Mouse (Mus musculus): ENCODE measurements around the gene Gm21976. TPM values are rescaled to one million over a fixed set of nuclear protein-coding genes. Genes with fewer than 3 reads are reported as not detected.

The Gm21976 gene
- polyA plus RNA-seq, 1 experiment, result not detected

DNA sequence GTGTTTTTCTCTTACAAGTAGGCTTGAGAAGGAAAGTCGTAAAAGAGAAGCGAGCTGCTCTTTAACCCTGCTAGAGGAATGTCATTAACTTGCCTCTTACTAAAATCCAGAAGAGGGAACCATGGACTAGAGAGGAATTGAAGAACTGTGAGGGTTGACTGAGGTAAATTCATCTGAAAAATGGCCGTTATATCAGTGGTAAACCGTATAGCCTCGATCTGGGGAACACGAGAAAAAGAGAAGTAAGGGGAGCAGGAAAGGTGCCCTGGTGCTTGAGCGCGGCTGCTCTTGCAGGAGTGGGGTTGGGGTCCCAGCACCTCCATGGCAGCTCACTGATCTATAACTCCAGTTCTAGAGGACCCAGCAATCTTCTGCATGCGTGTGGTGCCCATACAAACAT is 5.7 kb upstream of the Gm21976 start:
- Histone ChIP-seq H3K4me2 (ENCODE audit: low read depth) (no peak overlapping the region), H3K36me3 (ENCODE audit: control insufficient read depth, insufficient read depth) (peaks cover 18% of the 10 kb centered on the region), H3K27me3 (ENCODE audit: control insufficient read depth, insufficient read depth, insufficient read length) (no peaks in the 10 kb centered on the region), H3K79me2 (ENCODE audit: control insufficient read depth, insufficient read depth) (no peaks in the 10 kb centered on the region), H3ac (ENCODE audit: control insufficient read depth, insufficient read length) (no peak overlapping the region), H3K4me3 (no peak overlapping the region)
- no peak for TF ChIP-seq CEBPB (IDR thresholded peaks at IDR 0.05; ENCODE audit: insufficient read depth, poor library complexity, severe bottlenecking)
- TF ChIP-seq TCF12 (IDR thresholded peaks at IDR 0.05; ENCODE audit: insufficient read depth, poor library complexity, severe bottlenecking), result no peak
- TF ChIP-seq MYOG (IDR thresholded peaks at IDR 0.05; ENCODE audit: control insufficient read depth in 1 of 3, insufficient read depth in 1 of 3, insufficient read length in 2 of 3, low read depth in 2 of 3), result no peak
- no peak for TF ChIP-seq SRF (IDR thresholded peaks at IDR 0.05; ENCODE audit: control insufficient read depth, insufficient read length, low read depth)
- no peak for TF ChIP-seq E2F4 (IDR thresholded peaks at IDR 0.05; ENCODE audit: insufficient read depth)
- TF ChIP-seq POLR2AphosphoS2 (IDR thresholded peaks at IDR 0.05; ENCODE audit: insufficient read length, low read depth), result no peak
- no peak for TF ChIP-seq TCF3 (IDR thresholded peaks at IDR 0.05; ENCODE audit: insufficient read length, low read depth)
- TF ChIP-seq POLR2A (IDR thresholded peaks at IDR 0.05; ENCODE audit: insufficient read length, low read depth), result no peak
- TF ChIP-seq REST (IDR thresholded peaks at IDR 0.05; ENCODE audit: insufficient read depth, insufficient read length), result no peak
- no peak for TF ChIP-seq MAX (IDR thresholded peaks at IDR 0.05; ENCODE audit: low read depth)
- no peak for TF ChIP-seq USF1 (IDR thresholded peaks at IDR 0.05; ENCODE audit: low read depth)
- no peak for TF ChIP-seq MYOD1 (IDR thresholded peaks at IDR 0.05; ENCODE audit: control insufficient read depth in 1 of 3, insufficient read length in 2 of 3, low read depth in 2 of 3)

DNA sequence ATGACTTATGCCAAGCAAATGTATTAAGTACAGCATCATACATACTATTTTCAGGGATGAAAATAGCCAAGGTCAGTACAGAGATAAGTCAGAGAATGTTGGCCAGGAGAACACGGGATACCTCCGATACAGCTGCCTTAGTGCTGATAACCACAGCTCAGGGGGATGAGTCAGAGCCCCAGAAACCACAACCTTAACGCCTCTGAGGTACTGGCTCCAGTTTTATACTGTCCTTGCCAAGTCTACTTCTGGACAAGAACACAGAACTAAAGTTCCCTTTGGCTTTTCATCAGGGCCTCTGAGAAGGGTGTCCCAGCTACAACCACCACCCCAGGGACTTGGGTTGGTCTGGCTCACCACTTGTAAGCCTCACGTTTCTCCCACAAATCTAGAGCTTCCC is 4.0 kb upstream of the Gm21976 start:
- Histone ChIP-seq H3K27me3 (ENCODE audit: control insufficient read depth, insufficient read depth, insufficient read length) (no peaks in the 10 kb centered on the region), H3ac (ENCODE audit: control insufficient read depth, insufficient read length) (no peak overlapping the region), H3K79me2 (ENCODE audit: control insufficient read depth, insufficient read depth) (no peaks in the 10 kb centered on the region), H3K4me3 (no peak overlapping the region), H3K4me2 (ENCODE audit: low read depth) (no peak overlapping the region), H3K36me3 (ENCODE audit: control insufficient read depth, insufficient read depth) (peaks cover 18% of the 10 kb centered on the region)
- TF ChIP-seq MYOD1 (IDR thresholded peaks at IDR 0.05; ENCODE audit: control insufficient read depth in 1 of 3, insufficient read length in 2 of 3, low read depth in 2 of 3), result no peak
- peak in 2 of 3 experiments; percentile 40 to 68 for TF ChIP-seq MYOG (IDR thresholded peaks at IDR 0.05; ENCODE audit: control insufficient read depth in 1 of 3, insufficient read depth in 1 of 3, insufficient read length in 2 of 3, low read depth in 2 of 3)

DNA sequence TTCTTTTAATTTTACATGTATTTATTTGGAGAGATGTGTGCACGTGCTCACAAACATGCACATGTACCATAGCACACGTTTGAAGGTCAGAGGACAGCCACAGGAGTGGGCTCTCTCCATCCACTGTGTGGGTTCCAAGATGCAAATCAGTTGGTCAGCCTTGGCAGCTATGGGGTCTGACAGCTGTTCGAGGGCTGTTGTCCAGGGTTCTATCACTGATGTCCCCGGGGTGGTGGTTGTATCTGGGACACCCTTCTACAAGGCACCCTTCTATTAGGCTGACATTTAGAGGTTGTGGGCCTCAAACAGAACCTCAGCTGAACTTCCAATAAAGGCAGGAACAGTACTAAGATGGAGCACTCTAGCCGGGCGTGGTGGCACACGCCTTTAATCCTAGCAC is 3.4 kb upstream of the Gm21976 start:
- H3ac ChIP-seq (ENCODE audit: control insufficient read depth, insufficient read length), result no peak overlapping the region
- H3K4me3 ChIP-seq, result no peak overlapping the region
- no peaks in the 10 kb centered on the region for H3K79me2 ChIP-seq (ENCODE audit: control insufficient read depth, insufficient read depth)
- H3K27me3 ChIP-seq (ENCODE audit: control insufficient read depth, insufficient read depth, insufficient read length), result no peaks in the 10 kb centered on the region
- H3K36me3 ChIP-seq (ENCODE audit: control insufficient read depth, insufficient read depth), result peaks cover 18% of the 10 kb centered on the region
- H3K4me2 ChIP-seq (ENCODE audit: low read depth), result no peak overlapping the region
- peak in 2 of 3 experiments; percentile 39 to 69 for TF ChIP-seq MYOD1 (IDR thresholded peaks at IDR 0.05; ENCODE audit: control insufficient read depth in 1 of 3, insufficient read length in 2 of 3, low read depth in 2 of 3)
- TF ChIP-seq SRF (IDR thresholded peaks at IDR 0.05; ENCODE audit: control insufficient read depth, insufficient read length, low read depth), result no peak
- TF ChIP-seq TCF3 (IDR thresholded peaks at IDR 0.05; ENCODE audit: insufficient read length, low read depth), result no peak
- peak in 1 of 3 experiments; percentile 73 for TF ChIP-seq MYOG (IDR thresholded peaks at IDR 0.05; ENCODE audit: control insufficient read depth in 1 of 3, insufficient read depth in 1 of 3, insufficient read length in 2 of 3, low read depth in 2 of 3)
- no peak for TF ChIP-seq USF1 (IDR thresholded peaks at IDR 0.05; ENCODE audit: low read depth)

DNA sequence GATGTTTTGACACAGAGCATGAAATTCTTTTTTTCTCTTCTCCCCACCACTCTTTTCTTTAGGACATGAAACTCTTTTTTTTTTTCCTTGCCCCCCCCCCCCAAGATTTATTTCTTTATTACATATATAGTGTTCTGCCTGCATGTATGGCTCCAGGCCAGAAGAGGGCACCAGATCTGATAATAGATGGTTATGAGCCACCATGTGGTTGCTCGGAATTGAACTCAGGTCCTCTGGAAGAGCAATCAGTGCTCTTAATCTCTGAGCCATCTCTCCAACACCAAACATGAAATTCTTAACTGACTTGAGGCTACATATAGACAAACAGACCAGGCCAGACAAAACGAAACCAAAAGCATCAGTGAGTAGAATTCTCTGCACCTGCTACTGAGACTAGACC is 2.2 kb upstream of the Gm21976 start:
- no peaks in the 10 kb centered on the region for H3K79me2 ChIP-seq (ENCODE audit: control insufficient read depth, insufficient read depth)
- H3K36me3 ChIP-seq (ENCODE audit: control insufficient read depth, insufficient read depth), result peaks cover 13% of the 10 kb centered on the region
- no peaks in the 10 kb centered on the region for H3K27me3 ChIP-seq (ENCODE audit: control insufficient read depth, insufficient read depth, insufficient read length)
- TF ChIP-seq E2F4 (IDR thresholded peaks at IDR 0.05; ENCODE audit: insufficient read depth) (no peak), MYOG (IDR thresholded peaks at IDR 0.05; ENCODE audit: control insufficient read depth in 1 of 3, insufficient read depth in 1 of 3, insufficient read length in 2 of 3, low read depth in 2 of 3) (no peak), MYOD1 (IDR thresholded peaks at IDR 0.05; ENCODE audit: control insufficient read depth in 1 of 3, insufficient read length in 2 of 3, low read depth in 2 of 3) (no peak), MAX (IDR thresholded peaks at IDR 0.05; ENCODE audit: low read depth) (no peak), POLR2A (IDR thresholded peaks at IDR 0.05; ENCODE audit: insufficient read length, low read depth) (no peak), REST (IDR thresholded peaks at IDR 0.05; ENCODE audit: insufficient read depth, insufficient read length) (no peak), USF1 (IDR thresholded peaks at IDR 0.05; ENCODE audit: low read depth) (no peak)
- H3ac ChIP-seq (ENCODE audit: control insufficient read depth, insufficient read length), result no peak overlapping the region
- H3K4me3 ChIP-seq, result no peak overlapping the region
- H3K4me2 ChIP-seq (ENCODE audit: low read depth), result no peak overlapping the region

DNA sequence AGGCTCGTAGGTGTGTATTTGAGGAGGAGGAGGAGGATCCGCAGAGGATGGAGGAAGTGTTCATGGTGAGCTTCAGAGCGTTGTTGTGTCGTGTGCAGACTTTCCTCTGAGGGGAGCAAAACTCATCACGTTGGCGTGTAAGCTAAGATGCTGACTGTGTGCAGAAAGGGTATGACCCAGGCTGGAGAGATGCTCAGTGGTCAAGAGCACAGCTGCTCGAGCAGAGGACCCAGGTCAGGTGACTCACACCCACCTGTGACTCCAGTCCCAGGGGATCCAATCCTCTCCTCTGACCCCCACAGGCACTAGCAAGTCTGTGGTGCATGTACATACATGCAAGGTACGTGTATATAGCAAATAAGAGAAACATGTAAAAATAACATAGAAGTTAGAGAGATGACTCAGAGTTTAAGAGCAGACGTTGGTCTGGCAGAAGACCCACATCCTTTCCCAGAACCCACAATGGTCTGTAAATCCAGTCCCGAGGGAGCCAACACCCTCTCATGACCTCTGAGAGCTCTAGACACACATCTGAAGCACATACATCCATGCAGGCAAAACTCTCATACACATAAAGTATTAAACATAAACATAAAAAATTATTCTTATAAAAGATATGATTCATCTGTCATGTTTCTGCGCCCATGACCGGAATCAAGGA is 1.4 kb downstream of the Gm21976 start:
- TF ChIP-seq TCF12 (IDR thresholded peaks at IDR 0.05; ENCODE audit: insufficient read depth, poor library complexity, severe bottlenecking), result no peak
- no peak for TF ChIP-seq CEBPB (IDR thresholded peaks at IDR 0.05; ENCODE audit: insufficient read depth, poor library complexity, severe bottlenecking)
- TF ChIP-seq SRF (IDR thresholded peaks at IDR 0.05; ENCODE audit: control insufficient read depth, insufficient read length, low read depth), result no peak
- TF ChIP-seq MYOG (IDR thresholded peaks at IDR 0.05; ENCODE audit: control insufficient read depth in 1 of 3, insufficient read depth in 1 of 3, insufficient read length in 2 of 3, low read depth in 2 of 3), result peak in 1 of 3 experiments; percentile 42
- TF ChIP-seq POLR2A (IDR thresholded peaks at IDR 0.05; ENCODE audit: insufficient read length, low read depth), result no peak
- peak; percentile 18 for TF ChIP-seq USF1 (IDR thresholded peaks at IDR 0.05; ENCODE audit: low read depth)
- no peak for TF ChIP-seq E2F4 (IDR thresholded peaks at IDR 0.05; ENCODE audit: insufficient read depth)
- peak in 2 of 3 experiments; percentile 51 to 60 for TF ChIP-seq MYOD1 (IDR thresholded peaks at IDR 0.05; ENCODE audit: control insufficient read depth in 1 of 3, insufficient read length in 2 of 3, low read depth in 2 of 3)
- no peak for TF ChIP-seq MAX (IDR thresholded peaks at IDR 0.05; ENCODE audit: low read depth)
- no peak for TF ChIP-seq TCF3 (IDR thresholded peaks at IDR 0.05; ENCODE audit: insufficient read length, low read depth)
- H3K27me3 ChIP-seq (ENCODE audit: control insufficient read depth, insufficient read depth, insufficient read length), result no peaks in the 10 kb centered on the region
- H3K36me3 ChIP-seq (ENCODE audit: control insufficient read depth, insufficient read depth), result no peaks in the 10 kb centered on the region
- H3K79me2 ChIP-seq (ENCODE audit: control insufficient read depth, insufficient read depth), result no peaks in the 10 kb centered on the region
- H3ac ChIP-seq (ENCODE audit: control insufficient read depth, insufficient read length), result no peak overlapping the region
- H3K4me2 ChIP-seq (ENCODE audit: low read depth), result peak overlapping the region; percentile 26
- no peak overlapping the region for H3K4me3 ChIP-seq
